8 mouse cellular contexts compared by ENCODE assay signal in the genomic region with DNA sequence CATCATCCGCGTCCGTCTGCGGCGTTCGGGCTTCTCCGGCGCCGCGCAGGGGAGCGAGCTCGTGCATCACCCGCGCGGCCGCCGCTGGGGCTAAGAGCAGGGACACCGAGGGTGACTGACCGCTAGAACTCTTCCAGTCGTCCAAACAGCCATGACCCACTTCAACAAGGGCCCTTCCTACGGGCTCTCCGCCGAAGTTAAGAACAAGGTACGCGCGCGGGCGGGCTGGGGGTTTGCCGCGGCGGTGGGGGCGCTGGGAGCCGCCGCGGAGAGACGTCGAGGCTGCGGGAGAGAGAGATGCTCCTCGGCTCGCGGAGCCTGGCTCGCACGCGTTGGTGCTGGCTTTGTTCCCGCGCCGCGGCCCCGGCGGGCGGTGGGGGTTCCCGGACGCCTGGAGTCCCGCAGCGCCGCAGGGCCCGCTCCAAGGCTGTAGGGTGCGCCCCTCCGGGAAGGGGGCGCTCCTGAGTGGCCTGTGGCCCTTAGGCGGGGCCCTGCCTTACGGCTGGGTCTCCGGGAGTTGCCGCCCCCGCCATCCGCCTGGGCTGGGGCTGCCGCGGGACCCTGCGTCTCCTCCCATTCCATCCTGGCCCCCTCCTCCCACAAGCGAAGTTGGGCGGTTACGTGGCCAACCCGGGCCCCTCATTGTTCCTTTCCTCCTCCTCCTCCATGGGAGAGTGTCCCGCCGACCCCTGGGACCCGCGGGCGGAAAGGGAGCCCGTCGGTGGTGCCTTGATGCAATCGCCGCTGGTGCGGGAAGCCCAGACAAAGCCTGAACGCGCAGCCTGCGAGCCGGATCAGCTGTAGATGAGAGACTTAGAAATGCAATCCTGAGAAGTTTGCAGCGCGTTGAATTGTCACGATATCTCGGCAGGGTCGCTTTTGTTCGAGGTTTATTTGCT. TPM values are rescaled to one million over a fixed set of nuclear protein-coding genes. Genes with fewer than 3 reads are reported as not detected.
DNase-seq lines count a peak whose midpoint lies in the region; ATAC-seq lines count a peak whose summit lies in the region.

No protein-coding gene starts in this region.

- WGBS in hindbrain, embryonic 13.5 days, result under 1% methylated on average over 92 of the region's 93 CpGs

- no peaks in the 10 kb centered on the region for H3K36me3 ChIP-seq in hindbrain, embryonic 13.5 days

- H3K4me1 ChIP-seq in hindbrain, embryonic 13.5 days (replicated peaks), result peaks cover 43% of the 10 kb centered on the region

- peak; percentile 56 for DNase-seq in WW6 (ENCODE audit: low read depth, low spot score)
- peak; percentile 66 to 78 for DNase-seq in cerebellum, postnatal 25 days
- peak; percentile 54 to 55 for DNase-seq in frontal cortex, postnatal 14 days (ENCODE audit: low spot score in 2 of 2)
- peak; percentile 63 for DNase-seq in left cerebral cortex, adult 11 months (ENCODE audit: low spot score)
- DNase-seq in lung, postnatal 36 days, result peak; percentile 82
- peak; percentile 53 for DNase-seq in right cerebral cortex, adult 18-20 months
- DNase-seq in urinary bladder, adult 2 months (ENCODE audit: low spot score), result peak; percentile 77

- H3K4me3 ChIP-seq in hindbrain, embryonic 13.5 days, result peak overlapping the region; percentile 90

- ATAC-seq in hindbrain, embryonic 13.5 days (ENCODE audit: low FRiP score), result peak; percentile 64

- H3K9ac ChIP-seq in hindbrain, embryonic 13.5 days, result peak overlapping the region; percentile 97

- 0 out of 2 replicates have a peak, but pooled peaks cover 5% of the 10 kb centered on the region for H3K27me3 ChIP-seq in hindbrain, embryonic 13.5 days

- peak overlapping the region; percentile 99 for H3K27ac ChIP-seq in hindbrain, embryonic 13.5 days

- peak overlapping the region; percentile 82 for H3K4me2 ChIP-seq in hindbrain, embryonic 13.5 days

- no peaks in the 10 kb centered on the region for H3K9me3 ChIP-seq in hindbrain, embryonic 13.5 days

RNA-seq across cellular contexts. Expression of a gene that starts 0.6 kb away (rescaled TPM):
- polyA plus RNA-seq in hindbrain, embryonic 13.5 days (2015; fragmentation: Nextera tagmentation; extraction: Ambion mirVana), result 633 and 654 TPM in 2 replicates
- polyA plus RNA-seq in urinary bladder, adult 2 months (2012; rRNA removed), result 427 and 481 TPM in 2 replicates

Comparison
In these comparisons a context has a peak if more than half of its experiments do, and no peak if none do; other contexts are left out.
1. Peak in every context shown above with its lines: DNase-seq, ATAC-seq, H3K4me3 ChIP-seq and H3K27ac ChIP-seq.